Mouse (Mus musculus): Measurements from ENCODE around the gene Sumo1. TPM values are rescaled to one million over a fixed set of nuclear protein-coding genes. Genes with fewer than 3 reads are reported as not detected.
A peak's percentile ranks its signal among the peaks of the same experiment; 100 is the strongest.
"Not testable (repeated sequence)": the region's sequence is repeated elsewhere in the genome, so short reads cannot be mapped to it uniquely, and the experiment has no call there.

Sumo1 gene
- polyA plus RNA-seq, 1 experiment: 227 TPM

GRCm38 (mm10) chr1:59638371-59638770 is 32.3 kb downstream of the Sumo1 start:
- no peak overlapping the region for H3K4me3 ChIP-seq (ENCODE audit: insufficient read depth, low read length)
- H3K27ac ChIP-seq (ENCODE audit: insufficient read depth, low read length): no peak overlapping the region
- TF ChIP-seq POLR2A (IDR thresholded peaks at IDR 0.05; ENCODE audit: low read depth, low read length): no peak
- no peak for TF ChIP-seq CTCF (IDR thresholded peaks at IDR 0.05; ENCODE audit: borderline replicate concordance, insufficient read depth, low read length)
- H3K4me1 ChIP-seq (ENCODE audit: control insufficient read depth, insufficient read depth, low read length): no peaks in the 10 kb centered on the region

GRCm38 (mm10) chr1:59636349-59636748 is 34.3 kb downstream of the Sumo1 start:
- H3K4me3 ChIP-seq (ENCODE audit: insufficient read depth, low read length): no peak overlapping the region

GRCm38 (mm10) chr1:59633056-59633455 is 37.6 kb downstream of the Sumo1 start:
- no peaks in the 10 kb centered on the region for H3K4me1 ChIP-seq (ENCODE audit: control insufficient read depth, insufficient read depth, low read length)
- H3K4me3 ChIP-seq (ENCODE audit: insufficient read depth, low read length): no peak overlapping the region
- no peak overlapping the region for H3K27ac ChIP-seq (ENCODE audit: insufficient read depth, low read length)
- no peak for TF ChIP-seq CTCF (IDR thresholded peaks at IDR 0.05; ENCODE audit: borderline replicate concordance, insufficient read depth, low read length)
- no peak for TF ChIP-seq POLR2A (IDR thresholded peaks at IDR 0.05; ENCODE audit: low read depth, low read length)

More at GRCm38 (mm10) chr1:59636349-59636748, 34.3 kb downstream of the Sumo1 start:
- TF ChIP-seq CTCF (IDR thresholded peaks at IDR 0.05; ENCODE audit: borderline replicate concordance, insufficient read depth, low read length) (no peak), POLR2A (IDR thresholded peaks at IDR 0.05; ENCODE audit: low read depth, low read length) (no peak)
- Histone ChIP-seq H3K4me1 (ENCODE audit: control insufficient read depth, insufficient read depth, low read length) (no peaks in the 10 kb centered on the region), H3K27ac (ENCODE audit: insufficient read depth, low read length) (no peak overlapping the region)

GRCm38 (mm10) chr1:59631986-59632659 is 38.5 kb downstream of the Sumo1 start:
- TF ChIP-seq POLR2A (IDR thresholded peaks at IDR 0.05; ENCODE audit: low read depth, low read length): no peak
- TF ChIP-seq CTCF (IDR thresholded peaks at IDR 0.05; ENCODE audit: borderline replicate concordance, insufficient read depth, low read length): no peak
- H3K4me1 ChIP-seq (ENCODE audit: control insufficient read depth, insufficient read depth, low read length): no peaks in the 10 kb centered on the region
- no peak overlapping the region for H3K27ac ChIP-seq (ENCODE audit: insufficient read depth, low read length)
- H3K4me3 ChIP-seq (ENCODE audit: insufficient read depth, low read length): no peak overlapping the region

GRCm38 (mm10) chr1:59630356-59630755 is 40.3 kb downstream of the Sumo1 start:
- H3K4me1 ChIP-seq (ENCODE audit: control insufficient read depth, insufficient read depth, low read length); H3K27ac ChIP-seq (ENCODE audit: insufficient read depth, low read length); H3K4me3 ChIP-seq (ENCODE audit: insufficient read depth, low read length): not testable (repeated sequence)

GRCm38 (mm10) chr1:59629194-59629593 is 41.4 kb downstream of the Sumo1 start:
- Histone ChIP-seq H3K27ac (ENCODE audit: insufficient read depth, low read length) (no peak overlapping the region), H3K4me3 (ENCODE audit: insufficient read depth, low read length) (no peak overlapping the region), H3K4me1 (ENCODE audit: control insufficient read depth, insufficient read depth, low read length) (peaks cover 5% of the 10 kb centered on the region)
- TF ChIP-seq CTCF (IDR thresholded peaks at IDR 0.05; ENCODE audit: borderline replicate concordance, insufficient read depth, low read length) (no peak), POLR2A (IDR thresholded peaks at IDR 0.05; ENCODE audit: low read depth, low read length) (no peak)

- TF ChIP-seq CTCF (IDR thresholded peaks at IDR 0.05; ENCODE audit: borderline replicate concordance, insufficient read depth, low read length) (no peak), POLR2A (IDR thresholded peaks at IDR 0.05; ENCODE audit: low read depth, low read length) (no peak)
- H3K27ac ChIP-seq (ENCODE audit: insufficient read depth, low read length): peak overlapping the region; percentile 2; the same call in 1 of the 2 replicates
- no peak overlapping the region for H3K4me3 ChIP-seq (ENCODE audit: insufficient read depth, low read length)
- peaks cover 5% of the 10 kb centered on the region for H3K4me1 ChIP-seq (ENCODE audit: control insufficient read depth, insufficient read depth, low read length)
These were observed 45.2 kb downstream of the Sumo1 start for GRCm38 (mm10) chr1:59625410-59625809.

GRCm38 (mm10) chr1:59623325-59624017 is 47.2 kb downstream of the Sumo1 start:
- Histone ChIP-seq H3K27ac (ENCODE audit: insufficient read depth, low read length) (no peak overlapping the region), H3K4me1 (ENCODE audit: control insufficient read depth, insufficient read depth, low read length) (peaks cover 5% of the 10 kb centered on the region), H3K4me3 (ENCODE audit: insufficient read depth, low read length) (no peak overlapping the region)
- TF ChIP-seq CTCF (IDR thresholded peaks at IDR 0.05; ENCODE audit: borderline replicate concordance, insufficient read depth, low read length) (peak; percentile 81; the same call in 1 of the 2 replicates), POLR2A (IDR thresholded peaks at IDR 0.05; ENCODE audit: low read depth, low read length) (no peak)

- no peak for TF ChIP-seq POLR2A (IDR thresholded peaks at IDR 0.05; ENCODE audit: low read depth, low read length)
- TF ChIP-seq CTCF (IDR thresholded peaks at IDR 0.05; ENCODE audit: borderline replicate concordance, insufficient read depth, low read length): no peak
- no peaks in the 10 kb centered on the region for H3K4me1 ChIP-seq (ENCODE audit: control insufficient read depth, insufficient read depth, low read length)
- H3K4me3 ChIP-seq (ENCODE audit: insufficient read depth, low read length): no peak overlapping the region
- H3K27ac ChIP-seq (ENCODE audit: insufficient read depth, low read length): no peak overlapping the region
These were observed 51.4 kb downstream of the Sumo1 start for GRCm38 (mm10) chr1:59619201-59619600.

GRCm38 (mm10) chr1:59615021-59615420 is 55.6 kb downstream of the Sumo1 start:
- Histone ChIP-seq H3K4me3 (ENCODE audit: insufficient read depth, low read length) (no peak overlapping the region), H3K4me1 (ENCODE audit: control insufficient read depth, insufficient read depth, low read length) (no peaks in the 10 kb centered on the region), H3K27ac (ENCODE audit: insufficient read depth, low read length) (no peak overlapping the region)
- TF ChIP-seq POLR2A (IDR thresholded peaks at IDR 0.05; ENCODE audit: low read depth, low read length) (no peak), CTCF (IDR thresholded peaks at IDR 0.05; ENCODE audit: borderline replicate concordance, insufficient read depth, low read length) (no peak)

Data from embryonic fibroblast, embryonic 13.5 days (primary cell).